Mouse (Mus musculus): ENCODE measurements at regions not wholly inside any gene's neighbourhood (a gene's known extent, or its start where the extent isn't known, plus 50 kb on each side); places are given as distances from the start of the nearest gene placed in this dataset.

- Histone ChIP-seq H3K27me3 (ENCODE audit: control insufficient read depth, insufficient read depth, low read length) (no peaks in the 10 kb centered on the region), H3K36me3 (ENCODE audit: control insufficient read depth, insufficient read depth, low read length) (no peaks in the 10 kb centered on the region), H3K9me3 (ENCODE audit: control insufficient read depth, low read length) (no peaks in the 10 kb centered on the region), H3K4me2 (replicated peaks; ENCODE audit: low read depth, low read length) (no peak overlapping the region), H3K27ac (ENCODE audit: low read depth, low read length) (no peak overlapping the region), H3K9ac (ENCODE audit: low read depth, low read length) (no peak overlapping the region), H3K4me3 (ENCODE audit: low read depth, low read length) (no peak overlapping the region), H3K4me1 (replicated peaks; ENCODE audit: control insufficient read depth, insufficient read depth, low read length) (no peaks in the 10 kb centered on the region)
- ATAC-seq (ENCODE audit: low FRiP score) = no peak
- DNase-seq (ENCODE audit: low spot score) = no peak
- 87% methylated on average over 6 of the region's 6 CpGs for WGBS
Observed at GRCm38 (mm10) chr3:14969698-14970097, 83.6 kb downstream of the Car2 start.

- Histone ChIP-seq H3K4me2 (replicated peaks; ENCODE audit: low read depth, low read length) (no peak overlapping the region), H3K9me3 (ENCODE audit: control insufficient read depth, low read length) (no peaks in the 10 kb centered on the region), H3K27me3 (ENCODE audit: control insufficient read depth, insufficient read depth, low read length) (no peaks in the 10 kb centered on the region), H3K27ac (ENCODE audit: low read depth, low read length) (no peak overlapping the region), H3K9ac (ENCODE audit: low read depth, low read length) (no peak overlapping the region), H3K36me3 (ENCODE audit: control insufficient read depth, insufficient read depth, low read length) (no peaks in the 10 kb centered on the region), H3K4me1 (replicated peaks; ENCODE audit: control insufficient read depth, insufficient read depth, low read length) (no peaks in the 10 kb centered on the region), H3K4me3 (ENCODE audit: low read depth, low read length) (no peak overlapping the region)
- WGBS = 87% methylated on average over 2 of the region's 2 CpGs
- ATAC-seq (ENCODE audit: low FRiP score) = no peak
- no peak for DNase-seq (ENCODE audit: low spot score)
Observed at GRCm38 (mm10) chr3:14971647-14972046, 85.6 kb downstream of the Car2 start.

GRCm38 (mm10) chr3:14974758-14975157, 88.7 kb downstream of the Car2 start:
- Histone ChIP-seq H3K27ac (ENCODE audit: low read depth, low read length) (no peak overlapping the region), H3K4me1 (replicated peaks; ENCODE audit: control insufficient read depth, insufficient read depth, low read length) (no peaks in the 10 kb centered on the region), H3K27me3 (ENCODE audit: control insufficient read depth, insufficient read depth, low read length) (no peaks in the 10 kb centered on the region), H3K36me3 (ENCODE audit: control insufficient read depth, insufficient read depth, low read length) (no peaks in the 10 kb centered on the region), H3K4me2 (replicated peaks; ENCODE audit: low read depth, low read length) (no peak overlapping the region), H3K4me3 (ENCODE audit: low read depth, low read length) (no peak overlapping the region), H3K9ac (ENCODE audit: low read depth, low read length) (no peak overlapping the region), H3K9me3 (ENCODE audit: control insufficient read depth, low read length) (no peaks in the 10 kb centered on the region)
- 89% methylated on average over 2 of the region's 2 CpGs for WGBS
- no peak for ATAC-seq (ENCODE audit: low FRiP score)
- DNase-seq (ENCODE audit: low spot score) = no peak

GRCm38 (mm10) chr3:14975203-14975602, 89.1 kb downstream of the Car2 start:
- no peaks in the 10 kb centered on the region for H3K9me3 ChIP-seq (ENCODE audit: control insufficient read depth, low read length)
- H3K36me3 ChIP-seq (ENCODE audit: control insufficient read depth, insufficient read depth, low read length) = no peaks in the 10 kb centered on the region
- 86% methylated on average over 2 of the region's 2 CpGs for WGBS
- H3K9ac ChIP-seq (ENCODE audit: low read depth, low read length) = no peak overlapping the region
- H3K27me3 ChIP-seq (ENCODE audit: control insufficient read depth, insufficient read depth, low read length) = no peaks in the 10 kb centered on the region
- no peak for DNase-seq (ENCODE audit: low spot score)
- ATAC-seq (ENCODE audit: low FRiP score) = no peak
- H3K4me3 ChIP-seq (ENCODE audit: low read depth, low read length) = no peak overlapping the region
- no peak overlapping the region for H3K27ac ChIP-seq (ENCODE audit: low read depth, low read length)
- no peaks in the 10 kb centered on the region for H3K4me1 ChIP-seq (replicated peaks; ENCODE audit: control insufficient read depth, insufficient read depth, low read length)
- H3K4me2 ChIP-seq (replicated peaks; ENCODE audit: low read depth, low read length) = no peak overlapping the region

GRCm38 (mm10) chr3:14979116-14979613, 93.1 kb downstream of the Car2 start:
- WGBS = 61% methylated on average over 5 of the region's 5 CpGs
- Histone ChIP-seq H3K9me3 (ENCODE audit: control insufficient read depth, low read length) (no peaks in the 10 kb centered on the region), H3K36me3 (ENCODE audit: control insufficient read depth, insufficient read depth, low read length) (no peaks in the 10 kb centered on the region), H3K4me1 (replicated peaks; ENCODE audit: control insufficient read depth, insufficient read depth, low read length) (no peaks in the 10 kb centered on the region), H3K27me3 (ENCODE audit: control insufficient read depth, insufficient read depth, low read length) (no peaks in the 10 kb centered on the region), H3K9ac (ENCODE audit: low read depth, low read length) (no peak overlapping the region), H3K27ac (ENCODE audit: low read depth, low read length) (no peak overlapping the region), H3K4me3 (ENCODE audit: low read depth, low read length) (no peak overlapping the region), H3K4me2 (replicated peaks; ENCODE audit: low read depth, low read length) (no peak overlapping the region)
- DNase-seq (ENCODE audit: low spot score) = no peak
- no peak for ATAC-seq (ENCODE audit: low FRiP score)

- WGBS = 74% methylated on average over 3 of the region's 3 CpGs
- H3K9ac ChIP-seq (ENCODE audit: low read depth, low read length) = no peak overlapping the region
- H3K4me2 ChIP-seq (replicated peaks; ENCODE audit: low read depth, low read length) = no peak overlapping the region
- no peak overlapping the region for H3K4me3 ChIP-seq (ENCODE audit: low read depth, low read length)
- H3K4me1 ChIP-seq (replicated peaks; ENCODE audit: control insufficient read depth, insufficient read depth, low read length) = no peaks in the 10 kb centered on the region
- no peaks in the 10 kb centered on the region for H3K27me3 ChIP-seq (ENCODE audit: control insufficient read depth, insufficient read depth, low read length)
- no peak for ATAC-seq (ENCODE audit: low FRiP score)
- H3K9me3 ChIP-seq (ENCODE audit: control insufficient read depth, low read length) = no peaks in the 10 kb centered on the region
- H3K27ac ChIP-seq (ENCODE audit: low read depth, low read length) = no peak overlapping the region
- no peak for DNase-seq (ENCODE audit: low spot score)
- H3K36me3 ChIP-seq (ENCODE audit: control insufficient read depth, insufficient read depth, low read length) = no peaks in the 10 kb centered on the region
Observed at GRCm38 (mm10) chr3:14989635-14990034, 103.6 kb downstream of the Car2 start.

- no peaks in the 10 kb centered on the region for H3K9me3 ChIP-seq (ENCODE audit: control insufficient read depth, low read length)
- no peak for ATAC-seq (ENCODE audit: low FRiP score)
- H3K9ac ChIP-seq (ENCODE audit: low read depth, low read length) = no peak overlapping the region
- H3K27ac ChIP-seq (ENCODE audit: low read depth, low read length) = no peak overlapping the region
- no peak for DNase-seq (ENCODE audit: low spot score)
- H3K4me1 ChIP-seq (replicated peaks; ENCODE audit: control insufficient read depth, insufficient read depth, low read length) = no peaks in the 10 kb centered on the region
- H3K4me3 ChIP-seq (ENCODE audit: low read depth, low read length) = no peak overlapping the region
- WGBS = 77% methylated on average over 2 of the region's 2 CpGs
- no peaks in the 10 kb centered on the region for H3K27me3 ChIP-seq (ENCODE audit: control insufficient read depth, insufficient read depth, low read length)
- no peak overlapping the region for H3K4me2 ChIP-seq (replicated peaks; ENCODE audit: low read depth, low read length)
- H3K36me3 ChIP-seq (ENCODE audit: control insufficient read depth, insufficient read depth, low read length) = no peaks in the 10 kb centered on the region
Observed at GRCm38 (mm10) chr3:14993936-14994335, 107.9 kb downstream of the Car2 start.

- Histone ChIP-seq H3K9me3 (ENCODE audit: control insufficient read depth, low read length) (no peaks in the 10 kb centered on the region), H3K36me3 (ENCODE audit: control insufficient read depth, insufficient read depth, low read length) (no peaks in the 10 kb centered on the region), H3K4me2 (replicated peaks; ENCODE audit: low read depth, low read length) (no peak overlapping the region), H3K4me1 (replicated peaks; ENCODE audit: control insufficient read depth, insufficient read depth, low read length) (no peaks in the 10 kb centered on the region), H3K4me3 (ENCODE audit: low read depth, low read length) (no peak overlapping the region), H3K27ac (ENCODE audit: low read depth, low read length) (no peak overlapping the region), H3K9ac (ENCODE audit: low read depth, low read length) (no peak overlapping the region), H3K27me3 (ENCODE audit: control insufficient read depth, insufficient read depth, low read length) (no peaks in the 10 kb centered on the region)
- ATAC-seq (ENCODE audit: low FRiP score) (no peak), DNase-seq (ENCODE audit: low spot score) (no peak)
- WGBS = 87% methylated on average over 3 of the region's 3 CpGs
Observed at GRCm38 (mm10) chr3:14997241-14997640, 111.2 kb downstream of the Car2 start.

- Histone ChIP-seq H3K36me3 (ENCODE audit: control insufficient read depth, insufficient read depth, low read length) (no peaks in the 10 kb centered on the region), H3K9me3 (ENCODE audit: control insufficient read depth, low read length) (no peaks in the 10 kb centered on the region), H3K9ac (ENCODE audit: low read depth, low read length) (no peak overlapping the region), H3K4me1 (replicated peaks; ENCODE audit: control insufficient read depth, insufficient read depth, low read length) (no peaks in the 10 kb centered on the region), H3K27ac (ENCODE audit: low read depth, low read length) (no peak overlapping the region), H3K4me2 (replicated peaks; ENCODE audit: low read depth, low read length) (no peak overlapping the region), H3K27me3 (ENCODE audit: control insufficient read depth, insufficient read depth, low read length) (no peaks in the 10 kb centered on the region), H3K4me3 (ENCODE audit: low read depth, low read length) (no peak overlapping the region)
- WGBS = 49% methylated on average over 2 of the region's 2 CpGs
- DNase-seq (ENCODE audit: low spot score) (no peak), ATAC-seq (ENCODE audit: low FRiP score) (no peak)
Observed at GRCm38 (mm10) chr3:14998521-14998920, 112.4 kb downstream of the Car2 start.

All from hindbrain, embryonic 11.5 days (tissue).